Mouse (Mus musculus) forebrain, embryonic 10.5 days (tissue): ENCODE results near the gene Lipa. TPM values are rescaled to one million over a fixed set of nuclear protein-coding genes. Genes with fewer than 3 reads are reported as not detected.
A peak's percentile ranks its signal among the peaks of the same experiment; 100 is the strongest.

Source experiments
- DNase-seq: peaks from one replicate; pipeline ENCODE4 v3.0.0-alpha.2; 2017; ENCODE audit warnings: low spot score; ENCODE audit errors: extremely low spot score
- H3K27ac ChIP-seq: fragments of 300-500 bp; sonication (generic); 2 replicates; pipeline ENCODE4 v1.5.1; 2016; ENCODE audit warnings: mild to moderate bottlenecking
- H3K27me3 ChIP-seq: fragments of 300-500 bp; sonication (generic); 2 replicates; pipeline ENCODE4 v1.6.1; 2016; ENCODE audit warnings: mild to moderate bottlenecking; ENCODE audit not compliant: poor library complexity, severe bottlenecking
- H3K36me3 ChIP-seq: fragments of 300-500 bp; sonication (generic); replicated peaks from 2 replicates; pipeline ENCODE4 v1.6.1; 2016; ENCODE audit warnings: mild to moderate bottlenecking, moderate library complexity
- H3K4me1 ChIP-seq: fragments of 300-500 bp; sonication (generic); 2 replicates; pipeline ENCODE4 v1.6.1; 2016
- H3K4me3 ChIP-seq: fragments of 300-500 bp; sonication (generic); 2 replicates; pipeline ENCODE4 v1.5.1; 2016; ENCODE audit warnings: mild to moderate bottlenecking, moderate library complexity
- H3K9me3 ChIP-seq: fragments of 300-500 bp; sonication (generic); 2 replicates; pipeline ENCODE4 v1.6.1; 2016; ENCODE audit warnings: mild to moderate bottlenecking, moderate library complexity
- WGBS: fragments of 180-500 bp; shearing (Covaris S2); methylation state at CpG from one replicate; pipeline ENCODE4 v1.1.7; 2016; 5-methylcytosine and 5-hydroxymethylcytosine counted together
- polyA plus RNA-seq: library from polyadenylated mRNA; unstranded; fragments of >200 nt; fragmentation: Nextera tagmentation; extraction: Ambion mirVana; gene quantifications from 2 replicates; pipeline ENCODE4 v1.2.1, GENCODE M21; 2016

Gene Lipa
- polyA plus RNA-seq: 15.8 and 16.2 TPM in 2 replicates

GRCm38 (mm10) chr19:34526941-34527682, at the start of gene Lipa:
Lipa (minus strand) TSS chr19:34527474.
- peak within 1 kb of the TSS; percentile 71 for H3K4me3 ChIP-seq
- under 1% methylated on average over 29 of the region's 29 CpGs for WGBS
- peak; percentile 88 for DNase-seq
- peaks cover 18% of the 10 kb centered on the region for H3K4me1 ChIP-seq
- H3K36me3 ChIP-seq: 0 out of 2 replicates have a peak, but pooled peaks cover 2% of the 10 kb centered on the region
- H3K27me3 ChIP-seq: no peaks in the 10 kb centered on the region
- peak within 1 kb of the TSS; percentile 85 for H3K27ac ChIP-seq
- H3K9me3 ChIP-seq: no peaks in the 10 kb centered on the region

DNA sequence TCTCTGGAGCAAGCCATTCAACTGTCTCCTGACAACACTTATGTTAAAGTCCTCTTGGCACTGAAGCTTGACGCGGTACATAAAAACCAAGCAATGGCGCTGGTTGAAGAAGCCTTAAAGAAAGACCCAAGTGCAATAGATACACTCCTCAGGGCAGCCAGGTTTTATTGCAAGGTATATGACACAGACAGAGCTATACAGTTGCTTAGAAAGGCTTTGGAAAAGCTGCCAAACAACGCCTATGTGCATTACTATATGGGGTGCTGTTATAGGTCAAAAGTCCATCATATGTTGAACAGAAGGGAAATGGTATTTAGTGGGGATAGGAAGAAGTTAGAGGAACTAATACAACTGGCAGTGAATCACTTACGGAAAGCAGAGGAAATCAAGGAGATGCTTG, 46.4 kb upstream of the Lipa start:
- 95% methylated on average over 5 of the region's 5 CpGs for WGBS
- H3K27me3 ChIP-seq: no peaks in the 10 kb centered on the region
- H3K4me1 ChIP-seq: 0 out of 2 replicates have a peak, but pooled peaks cover 4% of the 10 kb centered on the region
- H3K27ac ChIP-seq: no peak overlapping the region
- H3K36me3 ChIP-seq: no peaks in the 10 kb centered on the region
- no peak for DNase-seq
- H3K4me3 ChIP-seq: no peak overlapping the region
- H3K9me3 ChIP-seq: no peaks in the 10 kb centered on the region

DNA sequence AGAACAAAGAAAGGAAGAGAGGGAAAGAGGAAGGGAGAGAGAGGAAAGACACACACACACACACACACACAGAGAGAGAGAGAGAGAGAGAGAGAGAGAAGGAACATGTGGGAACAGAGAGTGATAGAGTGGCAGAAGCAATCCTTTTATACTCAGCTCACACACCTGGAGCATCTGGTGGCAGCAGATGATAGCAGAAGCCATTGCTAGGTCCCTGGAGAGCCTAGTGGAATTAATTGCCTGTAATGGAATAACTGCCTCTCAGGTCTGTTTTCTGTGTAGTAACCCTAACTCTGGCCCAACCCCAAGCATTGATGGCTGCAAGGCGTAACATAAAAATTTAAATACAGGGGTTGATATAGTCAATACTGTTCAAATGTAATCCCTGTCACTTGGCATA, 43.8 kb upstream of the Lipa start:
- Histone ChIP-seq H3K4me3 (no peak overlapping the region), H3K27me3 (no peaks in the 10 kb centered on the region), H3K9me3 (no peaks in the 10 kb centered on the region), H3K4me1 (0 out of 2 replicates have a peak, but pooled peaks cover 4% of the 10 kb centered on the region), H3K27ac (no peak overlapping the region), H3K36me3 (no peaks in the 10 kb centered on the region)
- 95% methylated on average over 1 of the region's 1 CpGs for WGBS
- no peak for DNase-seq

- WGBS: 83% methylated on average over 4 of the region's 4 CpGs
- DNase-seq: no peak
- Histone ChIP-seq H3K4me3 (no peak overlapping the region), H3K9me3 (no peaks in the 10 kb centered on the region), H3K4me1 (0 out of 2 replicates have a peak, but pooled peaks cover 4% of the 10 kb centered on the region), H3K27me3 (no peaks in the 10 kb centered on the region), H3K27ac (no peak overlapping the region), H3K36me3 (no peaks in the 10 kb centered on the region)
These were observed 42.7 kb upstream of the Lipa start for GRCm38 (mm10) chr19:34569896-34570476.

DNA sequence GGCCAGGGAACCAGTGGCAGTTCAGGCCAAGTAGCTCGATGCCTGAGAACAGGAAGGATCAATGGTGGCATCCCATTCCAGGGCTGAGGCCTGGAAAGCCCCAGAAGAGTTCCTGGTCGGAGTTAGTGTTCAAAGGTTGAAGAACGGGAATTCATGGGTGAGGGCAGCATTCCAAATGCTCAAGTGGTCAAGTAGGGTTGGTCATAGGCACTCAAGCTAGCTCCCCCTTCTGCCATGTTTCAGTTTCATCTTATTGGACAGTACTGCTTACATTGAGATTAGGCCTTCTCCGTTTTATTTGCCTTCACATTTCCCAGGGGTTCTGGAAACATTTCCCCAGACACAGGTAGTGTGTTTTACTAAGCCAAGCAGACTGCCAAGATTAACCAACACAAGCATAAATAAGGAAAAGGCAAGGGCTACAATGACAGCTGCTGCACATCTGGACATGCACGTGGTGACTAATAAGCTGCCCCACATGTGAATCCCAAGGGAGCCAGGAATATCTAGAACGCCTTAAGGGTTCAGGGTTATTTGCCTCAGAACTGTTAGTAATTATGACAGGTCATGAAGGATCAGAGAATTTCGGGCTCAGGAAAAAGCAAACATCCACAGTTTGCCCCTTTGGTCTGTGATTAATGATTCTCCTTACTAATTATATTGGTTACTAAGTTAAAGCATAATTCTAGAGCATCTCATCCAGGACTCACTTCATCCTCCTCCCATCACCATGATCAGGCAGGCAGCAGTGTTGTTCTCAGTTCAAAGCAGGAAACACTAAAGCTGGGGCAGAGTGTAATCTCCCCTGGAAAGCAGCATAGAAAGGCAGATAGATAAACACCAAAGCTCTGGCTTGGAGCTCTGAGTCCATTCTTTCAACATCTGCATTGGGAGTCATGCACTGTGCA, 42.0 kb upstream of the Lipa start:
- Histone ChIP-seq H3K4me3 (no peak overlapping the region), H3K36me3 (no peaks in the 10 kb centered on the region), H3K9me3 (no peaks in the 10 kb centered on the region), H3K27ac (no peak overlapping the region), H3K4me1 (0 out of 2 replicates have a peak, but pooled peaks cover 4% of the 10 kb centered on the region), H3K27me3 (no peaks in the 10 kb centered on the region)
- no peak for DNase-seq
- WGBS: 78% methylated on average over 7 of the region's 7 CpGs

DNA sequence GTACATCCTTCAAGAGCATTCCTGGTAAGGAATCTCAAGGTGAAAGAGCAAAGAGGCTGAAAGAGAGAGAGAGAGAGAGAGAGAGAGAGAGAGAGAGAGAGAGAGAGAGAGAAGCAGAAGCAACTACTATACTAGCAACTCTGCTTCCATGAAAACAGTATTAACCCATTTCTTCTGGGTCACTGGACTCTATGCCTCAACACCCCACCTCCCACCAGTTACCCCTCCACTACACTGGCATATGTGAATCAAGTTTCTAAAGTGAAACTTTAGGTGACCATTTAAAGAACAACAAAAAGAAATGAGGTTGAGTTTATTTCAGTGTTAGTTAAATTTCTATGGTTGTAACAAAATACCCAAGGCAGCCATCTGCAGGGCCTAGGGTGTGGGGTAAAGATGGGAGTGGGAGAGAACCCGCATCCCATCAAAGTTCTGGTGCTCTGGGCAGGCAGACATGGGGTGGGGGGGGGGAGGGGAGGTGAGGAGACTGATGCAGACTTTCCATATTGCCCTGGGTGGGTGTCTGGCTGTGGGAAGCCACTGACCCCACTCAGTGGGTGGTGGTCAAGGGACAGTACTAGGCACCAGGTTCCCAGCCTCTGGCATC, 39.0 kb upstream of the Lipa start:
- H3K4me3 ChIP-seq: no peak overlapping the region
- no peaks in the 10 kb centered on the region for H3K36me3 ChIP-seq
- H3K27me3 ChIP-seq: no peaks in the 10 kb centered on the region
- DNase-seq: no peak
- WGBS: 85% methylated on average over 1 of the region's 1 CpGs
- H3K4me1 ChIP-seq: 0 out of 2 replicates have a peak, but pooled peaks cover 4% of the 10 kb centered on the region
- H3K27ac ChIP-seq: no peak overlapping the region
- H3K9me3 ChIP-seq: no peaks in the 10 kb centered on the region

DNA sequence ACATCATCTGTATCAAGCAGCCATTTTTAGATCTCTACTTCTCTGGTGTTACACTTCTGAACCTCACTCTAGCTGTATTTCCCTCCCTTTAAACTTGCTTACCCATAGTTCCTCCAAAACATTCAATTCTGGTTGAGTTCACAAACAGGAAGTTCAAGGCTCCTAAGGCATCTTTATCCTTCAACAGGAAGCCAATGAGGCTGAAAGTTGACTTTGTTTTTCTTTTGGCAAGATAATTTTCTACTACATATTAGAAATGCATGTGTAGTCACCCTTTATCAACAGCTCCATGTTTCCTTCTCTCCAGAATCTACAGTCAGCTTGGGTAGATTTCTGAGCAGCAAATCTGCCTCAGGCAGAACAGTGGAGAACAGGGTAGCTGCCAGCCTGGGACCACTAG, 35.3 kb upstream of the Lipa start:
- H3K4me3 ChIP-seq: no peak overlapping the region
- no peaks in the 10 kb centered on the region for H3K36me3 ChIP-seq
- H3K27me3 ChIP-seq: no peaks in the 10 kb centered on the region
- H3K9me3 ChIP-seq: no peaks in the 10 kb centered on the region
- no peak for DNase-seq
- no peak overlapping the region for H3K27ac ChIP-seq
- H3K4me1 ChIP-seq: peaks cover 11% of the 10 kb centered on the region

GRCm38 (mm10) chr19:34556621-34557020, 29.3 kb upstream of the Lipa start:
- Histone ChIP-seq H3K9me3 (0 out of 2 replicates have a peak, but pooled peaks cover 4% of the 10 kb centered on the region), H3K27me3 (no peaks in the 10 kb centered on the region), H3K4me1 (peaks cover 21% of the 10 kb centered on the region), H3K36me3 (no peaks in the 10 kb centered on the region), H3K27ac (no peak overlapping the region), H3K4me3 (no peak overlapping the region)
- WGBS: 75% methylated on average over 3 of the region's 3 CpGs
- no peak for DNase-seq

GRCm38 (mm10) chr19:34554061-34554460, 26.8 kb upstream of the Lipa start:
- peaks cover 20% of the 10 kb centered on the region for H3K4me1 ChIP-seq
- no peaks in the 10 kb centered on the region for H3K36me3 ChIP-seq
- H3K27ac ChIP-seq: no peak overlapping the region
- no peak overlapping the region for H3K4me3 ChIP-seq
- 0 out of 2 replicates have a peak, but pooled peaks cover 4% of the 10 kb centered on the region for H3K9me3 ChIP-seq
- H3K27me3 ChIP-seq: no peaks in the 10 kb centered on the region
- no peak for DNase-seq

DNA sequence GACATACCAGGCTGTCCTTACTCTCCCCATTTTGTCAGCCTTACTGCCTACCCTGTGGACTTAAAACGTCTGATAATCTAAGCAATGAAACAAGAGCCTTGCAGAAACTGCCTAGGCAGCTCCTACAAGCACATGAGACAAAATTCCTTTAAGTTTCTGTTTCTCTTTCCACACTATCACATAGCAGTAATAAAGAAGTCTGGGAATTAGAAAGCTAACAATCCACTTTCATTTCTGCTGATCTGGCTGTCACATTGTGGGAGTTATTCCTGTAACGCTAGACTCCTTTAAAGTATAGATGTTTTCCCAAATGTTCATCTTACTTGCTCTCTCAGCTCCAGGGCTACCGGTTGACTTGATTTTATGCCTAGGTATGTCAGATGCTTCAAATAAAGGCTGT, 26.2 kb upstream of the Lipa start:
- H3K4me3 ChIP-seq: no peak overlapping the region
- peaks cover 20% of the 10 kb centered on the region for H3K4me1 ChIP-seq
- H3K9me3 ChIP-seq: 0 out of 2 replicates have a peak, but pooled peaks cover 4% of the 10 kb centered on the region
- no peak overlapping the region for H3K27ac ChIP-seq
- 80% methylated on average over 3 of the region's 3 CpGs for WGBS
- no peaks in the 10 kb centered on the region for H3K36me3 ChIP-seq
- H3K27me3 ChIP-seq: no peaks in the 10 kb centered on the region
- DNase-seq: no peak

DNA sequence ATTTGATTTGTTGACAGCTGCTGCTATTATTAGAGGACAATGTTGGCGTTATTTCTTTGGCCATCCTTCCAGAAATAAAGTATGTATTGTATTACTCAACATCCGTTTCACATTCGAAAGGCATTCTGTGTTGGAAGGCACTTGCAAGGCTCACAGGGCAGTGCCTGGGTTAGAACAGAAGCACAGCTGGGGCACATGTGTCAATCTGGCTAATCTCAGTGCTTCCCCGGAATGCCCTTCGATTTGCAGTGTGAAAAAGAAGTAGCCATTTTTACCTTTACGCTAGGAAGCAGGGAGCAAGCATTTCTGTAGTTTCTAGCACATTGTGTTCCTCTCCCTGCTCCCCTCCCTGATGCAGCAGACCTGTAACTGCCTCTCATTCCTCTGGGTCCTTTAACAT, 25.7 kb upstream of the Lipa start:
- WGBS: 63% methylated on average over 6 of the region's 6 CpGs
- Histone ChIP-seq H3K9me3 (0 out of 2 replicates have a peak, but pooled peaks cover 4% of the 10 kb centered on the region), H3K4me1 (peaks cover 20% of the 10 kb centered on the region), H3K27ac (no peak overlapping the region), H3K27me3 (no peaks in the 10 kb centered on the region), H3K36me3 (no peaks in the 10 kb centered on the region), H3K4me3 (no peak overlapping the region)
- DNase-seq: no peak

GRCm38 (mm10) chr19:34551981-34552380, 24.7 kb upstream of the Lipa start:
- WGBS: 76% methylated on average over 5 of the region's 5 CpGs
- no peak for DNase-seq
- Histone ChIP-seq H3K36me3 (no peaks in the 10 kb centered on the region), H3K4me3 (no peak overlapping the region), H3K9me3 (0 out of 2 replicates have a peak, but pooled peaks cover 4% of the 10 kb centered on the region), H3K27ac (no peak overlapping the region), H3K27me3 (no peaks in the 10 kb centered on the region), H3K4me1 (peaks cover 20% of the 10 kb centered on the region)
